Mouse (Mus musculus) spleen, adult 2 months (tissue): ENCODE measurements around the gene Tspan32.

Source experiments
- CTCF ChIP-seq: fragments of 200-500 bp; IDR thresholded peaks from 2 replicates; pipeline ENCODE4 v1.5.1; 2011; ENCODE audit warnings: mild to moderate bottlenecking, inconsistent platforms; ENCODE audit not compliant: insufficient read depth, insufficient read length, insufficient replicate concordance; ENCODE audit errors: extremely low read depth
- POLR2A ChIP-seq: fragments of 200-500 bp; IDR thresholded peaks from 2 replicates; pipeline ENCODE4 v1.6.1; 2011; ENCODE audit warnings: low read depth, low read length, inconsistent platforms

DNA sequence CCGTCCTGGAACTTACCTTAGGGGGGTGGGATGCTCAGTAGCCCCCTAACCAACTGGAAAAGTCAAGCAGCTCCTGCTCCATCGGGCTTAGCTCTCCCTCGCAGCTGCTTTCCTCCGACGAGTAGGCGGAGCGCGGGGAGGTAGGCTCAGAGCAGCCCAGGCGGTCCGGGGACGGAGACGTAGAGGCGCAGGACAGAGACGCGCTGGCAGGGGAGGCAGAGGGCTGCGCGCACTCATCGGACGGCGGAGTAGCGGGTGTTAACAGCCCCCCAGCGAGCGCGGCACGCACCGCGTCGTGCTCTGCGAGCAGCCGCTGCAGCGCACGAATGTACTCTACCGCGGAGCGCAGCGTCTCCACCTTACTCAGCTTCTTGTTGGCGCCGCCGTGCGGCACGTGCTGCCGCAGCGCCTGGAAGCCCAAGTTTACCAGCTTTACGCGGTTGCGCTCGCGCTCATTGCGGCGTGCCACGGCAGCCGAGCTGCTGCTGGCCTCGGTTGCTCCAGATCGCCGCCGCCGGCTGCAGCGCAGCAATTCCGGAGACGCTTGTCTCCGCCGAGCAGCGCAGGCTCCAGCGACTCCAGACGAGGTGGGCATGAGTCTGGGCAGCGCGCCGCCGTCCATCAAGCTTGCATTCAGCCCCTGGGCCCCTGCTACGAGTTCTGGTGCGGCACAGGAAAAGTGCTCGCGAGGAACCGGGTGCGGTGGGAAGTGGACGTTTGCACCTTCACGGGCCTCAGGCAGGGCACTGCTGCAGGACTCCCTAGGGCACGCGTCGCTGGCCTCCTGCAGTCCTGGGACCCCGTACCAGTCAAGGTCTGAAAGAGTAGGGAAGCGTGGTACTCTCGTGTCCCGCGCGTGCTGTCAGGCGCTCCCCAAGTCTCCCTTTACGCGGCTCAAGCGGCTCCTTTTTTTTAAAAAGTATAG is 36.7 kb upstream of the Tspan32 start:
- TF ChIP-seq POLR2A, result no peak
- no peak for TF ChIP-seq CTCF
